Mouse (Mus musculus) neural tube, embryonic 12.5 days (tissue): ENCODE measurements at regions not wholly inside any gene's neighbourhood (a gene's known extent, or its start where the extent isn't known, plus 50 kb on each side); places are given as distances from the start of the nearest gene placed in this dataset.

Experiments
- ATAC-seq: fragments of 200-750 bp; cut with Nextera tagmentation; 2 replicates; pipeline ENCODE4 v1.8.0; 2017; ENCODE audit warnings: low read depth, mild to moderate bottlenecking, moderate TSS enrichment, moderate library complexity; ENCODE audit not compliant: low FRiP score
- H3K27ac ChIP-seq: fragments of 300-500 bp; sonication (generic); 2 replicates; pipeline ENCODE4 v1.5.1; 2016
- H3K27me3 ChIP-seq: fragments of 300-500 bp; sonication (generic); replicated peaks from 2 replicates; pipeline ENCODE4 v1.6.1; 2016; ENCODE audit warnings: mild to moderate bottlenecking
- H3K36me3 ChIP-seq: fragments of 300-500 bp; sonication (generic); 2 replicates; pipeline ENCODE4 v1.6.1; 2016; ENCODE audit warnings: mild to moderate bottlenecking
- H3K4me1 ChIP-seq: fragments of 300-500 bp; sonication (generic); 2 replicates; pipeline ENCODE4 v1.6.1; 2016
- H3K4me2 ChIP-seq: fragments of 300-500 bp; sonication (generic); replicated peaks from 2 replicates; pipeline ENCODE4 v1.6.1; 2016; ENCODE audit warnings: mild to moderate bottlenecking
- H3K4me3 ChIP-seq: fragments of 300-500 bp; sonication (generic); 2 replicates; pipeline ENCODE4 v1.5.1; 2016
- H3K9ac ChIP-seq: fragments of 300-500 bp; sonication (generic); 2 replicates; pipeline ENCODE4 v1.6.1; 2016; ENCODE audit warnings: mild to moderate bottlenecking
- H3K9me3 ChIP-seq: fragments of 300-500 bp; sonication (generic); 2 replicates; pipeline ENCODE4 v1.6.1; 2016; ENCODE audit warnings: mild to moderate bottlenecking
- WGBS: fragments of 180-500 bp; shearing (Covaris S2); methylation state at CpG from one replicate; pipeline ENCODE4 v1.1.7; 2016; 5-methylcytosine and 5-hydroxymethylcytosine counted together

DNA sequence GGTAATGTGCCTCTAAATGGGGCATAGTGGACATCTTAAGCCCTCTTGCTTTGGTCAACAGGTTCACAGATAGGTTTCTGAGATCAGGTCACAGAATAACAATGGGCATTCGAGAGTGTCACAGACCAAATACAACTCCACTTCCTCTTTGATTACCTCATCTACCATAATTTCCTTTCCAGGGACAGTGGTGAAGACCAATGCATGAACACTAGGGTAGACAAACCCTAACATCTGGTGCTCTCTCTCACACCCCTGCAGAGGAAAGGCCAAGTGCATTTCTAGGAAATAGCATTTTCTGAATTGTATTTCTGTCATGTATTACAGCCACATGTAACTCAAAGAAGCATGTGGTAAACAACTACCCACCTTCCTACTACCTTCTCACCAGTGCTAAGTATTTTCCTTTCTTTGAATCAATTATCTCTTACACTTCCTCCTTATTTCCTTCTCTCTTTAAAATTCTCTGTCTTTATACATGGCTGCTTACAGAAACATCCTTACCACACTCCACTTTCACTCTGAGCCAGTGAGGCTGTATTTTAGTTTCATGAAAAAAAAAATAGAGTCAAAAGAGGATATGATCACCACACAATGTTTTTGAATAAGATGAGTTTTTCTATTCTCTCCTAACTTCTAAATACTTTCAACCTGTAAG, 1021.0 kb downstream of the Gsdmc2 start:
- Histone ChIP-seq H3K9ac (no peak overlapping the region), H3K27me3 (no peaks in the 10 kb centered on the region), H3K36me3 (no peaks in the 10 kb centered on the region), H3K4me3 (no peak overlapping the region), H3K4me2 (no peak overlapping the region), H3K9me3 (no peaks in the 10 kb centered on the region), H3K4me1 (no peaks in the 10 kb centered on the region), H3K27ac (no peak overlapping the region)
- WGBS: 68% methylated on average over 1 of the region's 1 CpGs
- no peak for ATAC-seq

GRCm38 (mm10) chr15:62822305-62822704, 1022.7 kb downstream of the Gsdmc2 start:
- Histone ChIP-seq H3K4me1 (no peaks in the 10 kb centered on the region), H3K4me3 (no peak overlapping the region), H3K9ac (no peak overlapping the region), H3K36me3 (no peaks in the 10 kb centered on the region), H3K4me2 (no peak overlapping the region), H3K9me3 (no peaks in the 10 kb centered on the region), H3K27ac (no peak overlapping the region), H3K27me3 (no peaks in the 10 kb centered on the region)
- no peak for ATAC-seq

DNA sequence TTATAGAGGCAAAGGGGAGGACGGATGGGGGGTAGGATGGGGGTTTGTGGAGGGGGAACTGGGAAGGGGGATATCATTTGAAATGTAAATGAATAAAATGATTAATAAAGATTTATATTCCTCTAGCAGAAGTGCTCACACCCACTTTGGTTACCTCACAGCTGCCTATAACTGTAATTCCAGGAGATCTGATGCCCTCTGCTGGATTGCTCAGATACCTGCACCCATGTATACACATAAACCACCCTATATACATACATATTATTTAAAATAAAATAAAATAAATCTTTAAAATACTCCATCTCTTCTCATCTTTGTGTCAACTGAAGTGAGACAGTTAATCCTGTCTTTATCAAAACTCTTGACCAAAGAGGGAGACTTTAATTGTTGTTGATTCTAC, 1031.9 kb downstream of the Gsdmc2 start:
- Histone ChIP-seq H3K4me3 (no peak overlapping the region), H3K9ac (no peak overlapping the region), H3K4me2 (no peak overlapping the region), H3K27ac (no peak overlapping the region), H3K36me3 (no peaks in the 10 kb centered on the region), H3K27me3 (no peaks in the 10 kb centered on the region), H3K4me1 (no peaks in the 10 kb centered on the region), H3K9me3 (no peaks in the 10 kb centered on the region)
- no peak for ATAC-seq
- 86% methylated on average over 1 of the region's 1 CpGs for WGBS

DNA sequence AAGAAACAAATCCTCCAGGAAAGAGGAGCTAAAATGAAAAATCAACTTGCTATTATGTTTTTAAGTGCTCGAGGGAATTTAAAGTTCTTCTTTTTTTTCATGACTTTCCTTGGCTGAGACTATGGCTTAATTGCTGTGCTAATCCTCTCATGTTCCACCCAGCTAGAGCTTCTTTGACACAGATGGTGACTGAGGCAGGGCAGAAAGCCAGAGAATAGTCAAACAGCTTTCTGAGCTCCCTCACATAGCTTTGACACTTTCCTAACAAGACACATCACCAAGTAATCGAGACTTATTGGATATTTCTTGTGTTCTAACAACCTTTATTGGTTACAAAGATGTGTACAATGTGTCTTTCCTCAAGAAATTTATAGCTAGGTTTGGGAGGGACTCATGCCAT, 1033.0 kb downstream of the Gsdmc2 start:
- H3K4me3 ChIP-seq: no peak overlapping the region
- H3K9me3 ChIP-seq: no peaks in the 10 kb centered on the region
- H3K4me2 ChIP-seq: no peak overlapping the region
- WGBS: 64% methylated on average over 2 of the region's 2 CpGs
- no peak overlapping the region for H3K27ac ChIP-seq
- no peak for ATAC-seq
- no peaks in the 10 kb centered on the region for H3K4me1 ChIP-seq
- H3K9ac ChIP-seq: no peak overlapping the region
- H3K36me3 ChIP-seq: no peaks in the 10 kb centered on the region
- H3K27me3 ChIP-seq: no peaks in the 10 kb centered on the region

GRCm38 (mm10) chr15:62809320-62809719, 1035.7 kb downstream of the Gsdmc2 start:
- 86% methylated on average over 3 of the region's 3 CpGs for WGBS
- Histone ChIP-seq H3K27me3 (no peaks in the 10 kb centered on the region), H3K4me1 (no peaks in the 10 kb centered on the region), H3K9ac (no peak overlapping the region), H3K36me3 (no peaks in the 10 kb centered on the region), H3K4me3 (no peak overlapping the region), H3K9me3 (no peaks in the 10 kb centered on the region), H3K4me2 (no peak overlapping the region), H3K27ac (no peak overlapping the region)
- no peak for ATAC-seq

GRCm38 (mm10) chr15:62808087-62808808, 1036.7 kb downstream of the Gsdmc2 start:
- 89% methylated on average over 4 of the region's 4 CpGs for WGBS

DNA sequence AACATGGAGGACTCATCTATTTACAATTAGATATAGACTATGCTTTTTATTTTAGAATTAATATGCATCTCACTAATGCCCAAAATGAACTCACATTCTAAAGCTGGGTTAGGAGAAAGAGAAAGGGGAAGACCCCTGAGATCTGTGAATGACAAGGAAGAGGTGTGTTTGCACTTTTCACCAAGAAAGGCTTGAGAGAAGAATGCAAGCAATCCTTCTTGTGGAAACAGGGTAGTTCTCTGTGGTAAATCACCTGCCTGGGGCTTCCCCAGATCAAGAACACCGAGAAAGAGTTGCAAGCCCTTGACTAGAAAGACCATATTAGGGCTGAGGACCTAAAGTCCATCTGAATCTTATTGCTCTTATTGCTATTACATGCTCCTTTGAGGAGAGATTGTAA, 1037.6 kb downstream of the Gsdmc2 start:
- H3K4me3 ChIP-seq: no peak overlapping the region
- H3K9me3 ChIP-seq: no peaks in the 10 kb centered on the region
- no peak overlapping the region for H3K9ac ChIP-seq
- H3K27me3 ChIP-seq: no peaks in the 10 kb centered on the region
- ATAC-seq: no peak
- no peaks in the 10 kb centered on the region for H3K4me1 ChIP-seq
- no peak overlapping the region for H3K4me2 ChIP-seq
- H3K36me3 ChIP-seq: no peaks in the 10 kb centered on the region
- WGBS: 87% methylated on average over 1 of the region's 1 CpGs
- H3K27ac ChIP-seq: no peak overlapping the region

More at GRCm38 (mm10) chr15:62808087-62808808, 1036.7 kb downstream of the Gsdmc2 start:
- H3K4me3 ChIP-seq: no peak overlapping the region
- no peak overlapping the region for H3K9ac ChIP-seq
- no peak overlapping the region for H3K27ac ChIP-seq
- no peak for ATAC-seq
- no peaks in the 10 kb centered on the region for H3K4me1 ChIP-seq
- H3K36me3 ChIP-seq: no peaks in the 10 kb centered on the region
- no peaks in the 10 kb centered on the region for H3K27me3 ChIP-seq
- no peak overlapping the region for H3K4me2 ChIP-seq
- no peaks in the 10 kb centered on the region for H3K9me3 ChIP-seq

DNA sequence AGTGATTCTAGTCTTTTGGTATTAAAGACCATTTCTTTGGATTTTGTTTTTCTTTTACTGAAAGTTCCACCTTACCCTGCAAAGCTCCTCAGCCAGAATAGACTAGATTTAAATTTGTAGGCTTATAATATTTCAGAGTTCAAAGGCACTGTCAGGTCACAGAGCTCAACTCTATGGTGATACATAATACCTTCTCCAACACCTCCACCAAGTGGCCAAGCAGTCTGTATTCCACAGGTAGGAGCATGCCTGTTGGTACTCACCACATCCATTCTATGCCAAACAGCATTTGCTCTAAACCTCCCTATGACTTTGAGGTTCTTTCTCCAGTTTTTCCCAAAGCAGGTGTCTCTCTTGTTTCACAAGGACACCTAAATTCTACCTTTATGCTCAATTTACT, 1042.2 kb downstream of the Gsdmc2 start:
- no peaks in the 10 kb centered on the region for H3K27me3 ChIP-seq
- no peak overlapping the region for H3K27ac ChIP-seq
- H3K4me3 ChIP-seq: no peak overlapping the region
- no peak for ATAC-seq
- H3K9ac ChIP-seq: no peak overlapping the region
- H3K4me2 ChIP-seq: no peak overlapping the region
- no peaks in the 10 kb centered on the region for H3K36me3 ChIP-seq
- no peaks in the 10 kb centered on the region for H3K4me1 ChIP-seq
- H3K9me3 ChIP-seq: no peaks in the 10 kb centered on the region

DNA sequence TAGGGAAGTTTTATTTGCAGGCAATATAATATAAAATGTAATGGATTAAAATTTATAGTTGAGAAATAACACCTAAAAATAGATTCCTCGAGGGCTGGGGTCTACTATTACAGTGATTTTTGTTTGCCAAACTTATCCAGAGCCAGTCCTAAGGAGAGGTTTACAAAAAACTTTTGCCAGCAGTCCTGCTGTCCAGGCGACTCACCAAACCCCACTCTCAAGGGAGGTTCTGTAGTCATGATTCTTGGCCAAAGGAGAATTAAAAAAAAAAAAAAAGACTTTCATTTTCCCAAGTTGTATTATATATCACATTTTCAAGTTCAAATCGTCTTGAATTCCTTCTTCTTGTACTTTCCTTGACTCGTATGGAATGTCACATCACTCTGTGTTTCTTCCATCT, 1046.2 kb downstream of the Gsdmc2 start:
- WGBS: 83% methylated on average over 4 of the region's 4 CpGs
- no peak overlapping the region for H3K4me3 ChIP-seq
- no peaks in the 10 kb centered on the region for H3K9me3 ChIP-seq
- H3K27me3 ChIP-seq: no peaks in the 10 kb centered on the region
- no peaks in the 10 kb centered on the region for H3K4me1 ChIP-seq
- H3K9ac ChIP-seq: no peak overlapping the region
- no peak overlapping the region for H3K27ac ChIP-seq
- no peaks in the 10 kb centered on the region for H3K36me3 ChIP-seq
- no peak for ATAC-seq
- H3K4me2 ChIP-seq: no peak overlapping the region

- Histone ChIP-seq H3K9ac (no peak overlapping the region), H3K4me2 (no peak overlapping the region), H3K4me3 (no peak overlapping the region), H3K27ac (no peak overlapping the region), H3K4me1 (no peaks in the 10 kb centered on the region), H3K27me3 (no peaks in the 10 kb centered on the region), H3K9me3 (no peaks in the 10 kb centered on the region), H3K36me3 (no peaks in the 10 kb centered on the region)
- 92% methylated on average over 5 of the region's 5 CpGs for WGBS
- ATAC-seq: no peak
Observed at GRCm38 (mm10) chr15:62793569-62793968, 1051.4 kb downstream of the Gsdmc2 start.

DNA sequence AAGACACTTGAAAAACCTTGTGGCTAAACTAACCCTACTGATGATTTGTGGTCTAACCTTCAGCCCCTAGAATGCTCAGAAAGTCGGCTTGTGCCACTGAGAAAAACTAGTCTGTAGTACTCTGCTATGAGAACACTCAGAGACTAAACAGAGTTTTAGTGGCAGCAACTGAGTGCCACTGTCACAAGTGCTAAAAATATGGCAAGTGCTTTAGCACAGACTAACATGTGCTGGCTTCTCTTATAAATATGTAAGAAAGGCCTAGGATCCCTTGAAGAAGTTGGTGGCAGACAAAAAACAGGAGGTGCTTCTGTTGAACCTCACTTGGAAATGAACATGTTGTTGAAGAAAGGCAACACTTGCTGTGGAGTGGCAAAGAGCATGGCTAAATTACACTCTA, 1052.9 kb downstream of the Gsdmc2 start:
- Histone ChIP-seq H3K4me3 (no peak overlapping the region), H3K9ac (no peak overlapping the region), H3K36me3 (no peaks in the 10 kb centered on the region), H3K27ac (no peak overlapping the region), H3K27me3 (no peaks in the 10 kb centered on the region), H3K4me2 (no peak overlapping the region), H3K4me1 (no peaks in the 10 kb centered on the region), H3K9me3 (no peaks in the 10 kb centered on the region)
- WGBS: 87% methylated on average over 1 of the region's 1 CpGs
- no peak for ATAC-seq

DNA sequence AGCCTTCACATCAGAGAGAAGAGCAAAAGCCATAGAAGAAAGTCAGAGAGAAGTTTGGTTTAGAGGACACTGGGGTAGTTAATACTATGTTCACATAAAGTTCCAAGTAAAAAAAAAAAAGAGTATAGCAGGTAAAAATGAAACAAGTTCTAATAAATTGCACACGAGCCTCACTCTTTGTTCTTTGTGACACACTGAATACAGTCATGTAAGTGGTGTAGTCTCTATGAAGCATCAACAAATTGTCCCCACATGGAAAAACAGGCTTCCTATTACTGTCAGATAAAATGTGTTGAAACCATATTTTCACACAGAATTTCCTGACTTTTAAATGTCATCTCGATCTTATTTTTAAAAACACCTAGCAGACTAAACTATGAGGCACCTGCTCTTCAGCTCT, 1057.2 kb downstream of the Gsdmc2 start:
- Histone ChIP-seq H3K4me2 (no peak overlapping the region), H3K4me1 (no peaks in the 10 kb centered on the region), H3K27ac (no peak overlapping the region), H3K27me3 (no peaks in the 10 kb centered on the region), H3K36me3 (no peaks in the 10 kb centered on the region), H3K9me3 (no peaks in the 10 kb centered on the region), H3K9ac (no peak overlapping the region), H3K4me3 (no peak overlapping the region)
- 88% methylated on average over 2 of the region's 2 CpGs for WGBS
- ATAC-seq: no peak

DNA sequence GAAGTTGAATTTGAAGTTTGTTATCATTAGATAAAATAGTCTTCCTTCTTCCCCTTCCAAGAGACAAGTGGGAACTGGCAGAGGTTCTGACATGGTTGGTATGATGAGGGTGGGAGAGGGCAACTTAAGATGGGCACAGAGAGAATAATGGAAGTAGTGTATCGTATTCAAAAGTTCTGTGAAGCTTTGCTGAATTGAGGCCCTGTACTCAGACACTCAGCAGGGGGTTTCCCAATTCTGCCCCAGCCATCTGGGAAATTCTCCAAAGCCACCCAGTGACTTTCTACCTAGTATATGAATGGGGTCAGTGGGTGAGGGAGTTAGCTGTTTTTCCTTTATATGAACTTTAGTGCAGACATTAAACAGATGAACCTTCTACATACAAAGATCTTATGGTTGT, 1058.7 kb downstream of the Gsdmc2 start:
- Histone ChIP-seq H3K27me3 (no peaks in the 10 kb centered on the region), H3K4me1 (no peaks in the 10 kb centered on the region), H3K9me3 (no peaks in the 10 kb centered on the region), H3K4me2 (no peak overlapping the region), H3K4me3 (no peak overlapping the region), H3K9ac (no peak overlapping the region), H3K27ac (no peak overlapping the region), H3K36me3 (no peaks in the 10 kb centered on the region)
- WGBS: 60% methylated on average over 1 of the region's 1 CpGs
- ATAC-seq: no peak
